Mouse (Mus musculus) liver, adult (tissue): Measurements from ENCODE around the gene Zfpm1.

ENCODE experiments used
- GATA4 ChIP-seq: IDR thresholded peaks from 2 replicates; pipeline ENCODE4 v1.6.1; 2014; ENCODE audit warnings: mild to moderate bottlenecking, low read length; ENCODE audit not compliant: insufficient replicate concordance

Zfpm1 gene

GRCm38 (mm10) chr8:122326114-122326542, 44.2 kb downstream of the Zfpm1 start:
- peak; percentile 75; the same call in 1 of the 2 replicates for TF ChIP-seq GATA4

- TF ChIP-seq GATA4 = no peak
Observed at GRCm38 (mm10) chr8:122329072-122329471, 47.1 kb downstream of the Zfpm1 start.

- no peak for TF ChIP-seq GATA4
Observed at GRCm38 (mm10) chr8:122329553-122330239, 47.8 kb downstream of the Zfpm1 start.

- peak; percentile 97 for TF ChIP-seq GATA4
Observed at GRCm38 (mm10) chr8:122330446-122331133, 48.6 kb downstream of the Zfpm1 start.

GRCm38 (mm10) chr8:122331134-122331523, 49.2 kb downstream of the Zfpm1 start:
- TF ChIP-seq GATA4 = peak; percentile 62; the same call in 1 of the 2 replicates

- TF ChIP-seq GATA4 = no peak
Observed at GRCm38 (mm10) chr8:122332753-122333506, 51.0 kb downstream of the Zfpm1 start.

- TF ChIP-seq GATA4 = no peak
Observed at GRCm38 (mm10) chr8:122333531-122333930, 51.6 kb downstream of the Zfpm1 start.

GRCm38 (mm10) chr8:122334791-122335490, 53.0 kb downstream of the Zfpm1 start:
- TF ChIP-seq GATA4 = no peak

GRCm38 (mm10) chr8:122335638-122336250, 53.8 kb downstream of the Zfpm1 start:
- TF ChIP-seq GATA4 = no peak

- no peak for TF ChIP-seq GATA4
Observed at GRCm38 (mm10) chr8:122336251-122336910, 54.4 kb downstream of the Zfpm1 start.

GRCm38 (mm10) chr8:122338852-122339251, 56.9 kb downstream of the Zfpm1 start:
- no peak for TF ChIP-seq GATA4

- no peak for TF ChIP-seq GATA4
Observed at GRCm38 (mm10) chr8:122340761-122341160, 58.8 kb downstream of the Zfpm1 start.

- TF ChIP-seq GATA4 = no peak
Observed at GRCm38 (mm10) chr8:122341790-122342189, 59.8 kb downstream of the Zfpm1 start.

GRCm38 (mm10) chr8:122342362-122342761, 60.4 kb downstream of the Zfpm1 start:
- no peak for TF ChIP-seq GATA4
